Mouse (Mus musculus) CH12.LX (cell line): Measurements from ENCODE around the gene Mnd1. TPM values are rescaled to one million over a fixed set of nuclear protein-coding genes. Genes with fewer than 3 reads are reported as not detected.

Experiments used
- DNase-seq: peaks from one replicate; pipeline ENCODE4 v3.0.0-alpha.2; 2013; ENCODE audit errors: extremely low read depth
- H3K27ac ChIP-seq: 2 replicates; pipeline ENCODE4 v1.5.1; 2012; ENCODE audit warnings: low read depth, mild to moderate bottlenecking, control low read depth, moderate library complexity; ENCODE audit not compliant: insufficient read depth
- H3K27me3 ChIP-seq: replicated peaks from 2 replicates; pipeline ENCODE3; 2012; ENCODE audit warnings: inconsistent platforms
- H3K36me3 ChIP-seq, 2 experiments: replicated peaks in 1 of 2; 2 replicates each; pipeline versions ENCODE3 to v1.6.1; 2012; ENCODE audit warnings: inconsistent platforms in 1 of 2, low read length in 1 of 2, mild to moderate bottlenecking in 1 of 2, mixed read lengths in 1 of 2, moderate library complexity in 1 of 2; ENCODE audit not compliant: control insufficient read depth in 1 of 2, insufficient read depth in 1 of 2
- H3K4me1 ChIP-seq, 2 experiments: 2 replicates each; pipeline ENCODE4 v1.6.1; 2012; ENCODE audit warnings: inconsistent platforms in 1 of 2, moderate library complexity in 1 of 2; ENCODE audit not compliant: insufficient read depth in 2 of 2, control insufficient read depth in 1 of 2
- H3K4me2 ChIP-seq: 2 replicates; pipeline ENCODE4 v1.6.1; 2012; ENCODE audit warnings: low read depth, mild to moderate bottlenecking, control low read depth; ENCODE audit not compliant: poor library complexity, insufficient read depth, severe bottlenecking
- H3K4me3 ChIP-seq, 3 experiments: fragments of 150-350 bp in 1 of 3; sonication (generic) in 1 of 3; replicated peaks in 1 of 3; 2 replicates each; pipeline versions ENCODE3 to v1.5.1; 2011 to 2012; ENCODE audit warnings: low read depth in 2 of 3, low read length in 2 of 3, mild to moderate bottlenecking in 2 of 3, moderate library complexity in 2 of 3, control low read depth in 1 of 3, improper control_type of control experiment in 1 of 3, inconsistent platforms in 1 of 3, mixed read lengths in 1 of 3; ENCODE audit not compliant: poor library complexity in 1 of 3
- H3K79me2 ChIP-seq: replicated peaks from 2 replicates; pipeline ENCODE4 v1.6.1; 2012; ENCODE audit warnings: mild to moderate bottlenecking, moderate library complexity; ENCODE audit not compliant: control insufficient read depth, poor library complexity, insufficient read depth, severe bottlenecking; ENCODE audit errors: extremely low read depth
- H3K9ac ChIP-seq: 2 replicates; pipeline ENCODE4 v1.6.1; 2012; ENCODE audit warnings: low read depth, mild to moderate bottlenecking, control low read depth, moderate library complexity; ENCODE audit not compliant: insufficient read depth
- H3K9me3 ChIP-seq: replicated peaks from 2 replicates; pipeline ENCODE3; 2012; ENCODE audit warnings: low read length, inconsistent platforms, mixed read lengths
- CHD2 ChIP-seq: IDR thresholded peaks from 2 replicates; pipeline ENCODE4 v1.6.1; 2011; ENCODE audit warnings: low read length, improper control_type of control experiment
- CTCF ChIP-seq, 2 experiments: IDR thresholded peaks in 1 of 2; conservative IDR thresholded peaks in 1 of 2; 2 replicates each; pipeline ENCODE4 v1.5.1; 2011 to 2012; ENCODE audit warnings: low read depth in 2 of 2, low read length in 2 of 2, improper control_type of control experiment in 1 of 2, inconsistent platforms in 1 of 2, mild to moderate bottlenecking in 1 of 2, moderate library complexity in 1 of 2
- E2F4 ChIP-seq: IDR thresholded peaks from 2 replicates; pipeline ENCODE4 v1.6.1; 2011; ENCODE audit warnings: low read depth, low read length, improper control_type of control experiment; ENCODE audit not compliant: insufficient replicate concordance
- ELF1 ChIP-seq: IDR thresholded peaks from 2 replicates; pipeline ENCODE4 v1.6.1; 2014; ENCODE audit warnings: low read depth, mild to moderate bottlenecking, inconsistent platforms, low read length, improper control_type of control experiment
- EP300 ChIP-seq: IDR thresholded peaks from 2 replicates; pipeline ENCODE4 v1.6.1; 2011; ENCODE audit warnings: low read length, improper control_type of control experiment
- ETS1 ChIP-seq: conservative IDR thresholded peaks from 2 replicates; pipeline ENCODE4 v1.6.1; 2012; ENCODE audit warnings: low read depth, mild to moderate bottlenecking, inconsistent platforms, low read length, improper control_type of control experiment, moderate library complexity
- GABPA ChIP-seq: IDR thresholded peaks from 2 replicates; pipeline ENCODE4 v1.6.1; 2012; ENCODE audit warnings: low read depth, low read length, improper control_type of control experiment, inconsistent platforms; ENCODE audit not compliant: insufficient replicate concordance
- IRF4 ChIP-seq: IDR thresholded peaks from 2 replicates; pipeline ENCODE4 v1.6.1; 2014; ENCODE audit warnings: low read depth, mild to moderate bottlenecking, inconsistent platforms, low read length, improper control_type of control experiment
- JUN ChIP-seq: IDR thresholded peaks from 2 replicates; pipeline ENCODE4 v1.6.1; 2011; ENCODE audit warnings: low read depth, mild to moderate bottlenecking, low read length, improper control_type of control experiment, moderate library complexity; ENCODE audit not compliant: insufficient read depth
- KAT2A ChIP-seq: IDR thresholded peaks from 2 replicates; pipeline ENCODE4 v1.6.1; 2012; ENCODE audit warnings: low read length, improper control_type of control experiment, inconsistent platforms; ENCODE audit not compliant: insufficient replicate concordance
- MAX ChIP-seq: IDR thresholded peaks from 2 replicates; pipeline ENCODE4 v1.6.1; 2011; ENCODE audit warnings: low read length, improper control_type of control experiment
- PAX5 ChIP-seq: IDR thresholded peaks from 2 replicates; pipeline ENCODE4 v1.6.1; 2012; ENCODE audit warnings: low read length, inconsistent platforms, mixed read lengths
- RAD21 ChIP-seq: IDR thresholded peaks from 2 replicates; pipeline ENCODE4 v1.6.1; 2011; ENCODE audit warnings: low read depth, mild to moderate bottlenecking, low read length, improper control_type of control experiment, moderate library complexity
- SIN3A ChIP-seq: IDR thresholded peaks from 2 replicates; pipeline ENCODE4 v1.6.1; 2012; ENCODE audit warnings: low read length, improper control_type of control experiment, inconsistent platforms
- TBP ChIP-seq: conservative IDR thresholded peaks from 2 replicates; pipeline ENCODE4 v1.6.1; 2011; ENCODE audit warnings: low read depth, low read length, improper control_type of control experiment
- TCF12 ChIP-seq: IDR thresholded peaks from 2 replicates; pipeline ENCODE4 v1.6.1; 2014; ENCODE audit warnings: low read depth, mild to moderate bottlenecking, inconsistent platforms, low read length, improper control_type of control experiment
- USF1 ChIP-seq: IDR thresholded peaks from 2 replicates; pipeline ENCODE4 v1.6.1; 2014; ENCODE audit warnings: low read depth, mild to moderate bottlenecking, inconsistent platforms, low read length, improper control_type of control experiment
- ZC3H11A ChIP-seq: IDR thresholded peaks from 2 replicates; pipeline ENCODE4 v1.6.1; 2012; ENCODE audit warnings: low read depth, mild to moderate bottlenecking, inconsistent platforms, low read length, improper control_type of control experiment
- ZNF384 ChIP-seq: IDR thresholded peaks from 2 replicates; pipeline ENCODE4 v1.6.1; 2012; ENCODE audit warnings: low read depth, low read length, improper control_type of control experiment, inconsistent platforms
- dilution Hi-C: fragments of 300-500 bp; cut with MboI; formaldehyde crosslinking; loops from 2 replicates; pipeline ENCODE4 v1.14.3; 2020; ENCODE audit warnings: low sequenced_read_pairs; ENCODE audit not compliant: extremely low pct_unique_long_range_greater_than_20kb, extremely low pct_ligation_motif_present
- in situ Hi-C: fragments of 300-500 bp; cut with MboI; formaldehyde crosslinking; loops from 3 replicates; pipeline ENCODE4 v1.14.3; 2019; ENCODE audit warnings: low sequenced_read_pairs, low pct_ligation_motif_present, low pct_unique_long_range_greater_than_20kb, mixed read lengths
- polyA plus RNA-seq: library from polyadenylated mRNA; unstranded; fragments of >175 nt; gene quantifications from 2 replicates; pipeline ENCODE4 v1.2.1, GENCODE M21; 2012; ENCODE audit warnings: low read depth; ENCODE audit not compliant: insufficient read length
- total RNA-seq, 2 experiments: library from RNA; depleted of rRNA; stranded (reverse); fragments of 300-350 nt in 1 of 2; fragments of >200 nt in 1 of 2; gene quantifications; 2 replicates each; pipeline ENCODE4 v1.2.3; 2012 to 2014

Mnd1 gene
- total and polyA plus RNA-seq, 3 experiments: 14.2 to 23.1 (median 19.0) TPM

GRCm38 (mm10) chr3:84063369-84063914 is 92.1 kb downstream of the Mnd1 start:
- H3K9ac ChIP-seq: no peak overlapping the region
- H3K27me3 ChIP-seq: no peaks in the 10 kb centered on the region
- H3K36me3 ChIP-seq: no peaks in the 10 kb centered on the region
- H3K79me2 ChIP-seq: no peaks in the 10 kb centered on the region
- H3K4me3 ChIP-seq: no peak overlapping the region
- in situ Hi-C loops: loop anchor here (25.0 kb wide), 1 partner anchor 249 kb away; the partner anchor contains the start of gene Trim2
- peaks cover 24 to 69% of the 10 kb centered on the region in 2 experiments for H3K4me1 ChIP-seq
- dilution Hi-C loops: no loop called here
- TF ChIP-seq USF1: no peak
- TF ChIP-seq EP300: 0 out of 2 replicates have a peak, but pooled peaks have one; percentile 11
- H3K4me2 ChIP-seq: no peak overlapping the region
- DNase-seq: no peak
- H3K27ac ChIP-seq: no peak overlapping the region
- peaks cover 3% of the 10 kb centered on the region for H3K9me3 ChIP-seq

- Histone ChIP-seq H3K4me3 (no peak overlapping the region), H3K9ac (no peak overlapping the region), H3K27ac (no peak overlapping the region), H3K9me3 (peaks cover 3% of the 10 kb centered on the region), H3K27me3 (no peaks in the 10 kb centered on the region), H3K4me1 (peaks cover 18 to 52% of the 10 kb centered on the region in 2 experiments), H3K4me2 (no peak overlapping the region), H3K79me2 (no peaks in the 10 kb centered on the region), H3K36me3 (no peaks in the 10 kb centered on the region)
- in situ Hi-C loops: loop anchor here (25.0 kb wide), 1 partner anchor 251 kb away; the partner anchor contains the start of gene Trim2
- DNase-seq: no peak
- no peak for TF ChIP-seq E2F4
- TF ChIP-seq USF1: no peak
- no peak for TF ChIP-seq ZNF384
- no peak for TF ChIP-seq PAX5
- no peak for TF ChIP-seq JUN
- TF ChIP-seq CTCF (conservative IDR thresholded peaks at IDR 0.05 in 1 of 2, IDR thresholded peaks at IDR 0.05 in 1 of 2; ENCODE audit: low read depth in 2 of 2, low read length in 2 of 2): no peak
- TF ChIP-seq SIN3A: no peak
- TF ChIP-seq EP300: no peak
- dilution Hi-C loops: no loop called here
Measured at GRCm38 (mm10) chr3:84061523-84062453, 93.8 kb downstream of the Mnd1 start.

- Histone ChIP-seq H3K9ac (no peak overlapping the region), H3K9me3 (peaks cover 3% of the 10 kb centered on the region), H3K27ac (no peak overlapping the region), H3K27me3 (no peaks in the 10 kb centered on the region), H3K79me2 (no peaks in the 10 kb centered on the region), H3K4me1 (peaks cover 18 to 44% of the 10 kb centered on the region in 2 experiments), H3K4me3 (no peak overlapping the region), H3K36me3 (no peaks in the 10 kb centered on the region), H3K4me2 (no peak overlapping the region)
- dilution Hi-C loops: no loop called here
- in situ Hi-C loops: loop anchor here (25.0 kb wide), 1 partner anchor 251 kb away; the partner anchor contains the start of gene Trim2
- DNase-seq: no peak
- TF ChIP-seq TCF12 (no peak), RAD21 (no peak), KAT2A (no peak), GABPA (no peak), ETS1 (no peak), CHD2 (no peak), USF1 (no peak), TBP (no peak), MAX (no peak), E2F4 (no peak), IRF4 (no peak), ELF1 (no peak), EP300 (no peak), ZC3H11A (no peak)
Measured at GRCm38 (mm10) chr3:84060946-84061345, 94.6 kb downstream of the Mnd1 start.
